Mouse (Mus musculus): ENCODE results near the gene Rasl10a. TPM values are rescaled to one million over a fixed set of nuclear protein-coding genes. Genes with fewer than 3 reads are reported as not detected.

Gene Rasl10a
- polyA plus RNA-seq, 1 experiment from 2014 or later = 0.74 TPM

DNA sequence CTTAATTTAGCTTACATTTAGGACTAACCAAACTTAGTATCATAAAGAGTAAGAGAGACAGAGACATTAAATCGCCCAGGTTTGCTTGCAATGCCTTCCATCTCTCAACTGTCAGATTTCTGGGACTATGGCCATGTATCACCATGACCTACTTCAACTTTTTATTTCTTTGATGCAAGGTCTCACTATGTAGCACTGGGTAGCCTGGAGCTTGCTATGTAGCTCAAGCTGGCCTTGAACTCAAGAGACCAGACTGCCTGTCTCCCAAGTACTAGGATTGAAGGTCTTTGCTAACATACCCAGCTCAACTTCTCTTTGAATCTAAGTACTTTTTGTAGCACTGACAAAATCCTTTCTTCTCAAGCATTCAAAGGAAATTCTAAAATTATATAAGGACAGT is 31.2 kb downstream of the Rasl10a start:
- H3K9me3 ChIP-seq (ENCODE audit: control insufficient read depth, low read length) = no peaks in the 10 kb centered on the region
- whole genome bisulfite sequencing = 97% methylated on average over 1 of the region's 1 CpGs
- no peak for ATAC-seq (ENCODE audit: insufficient read depth, low FRiP score, low TSS enrichment)
- no peaks in the 10 kb centered on the region for H3K27me3 ChIP-seq (ENCODE audit: control insufficient read depth, insufficient read depth, low read length)
- H3K4me2 ChIP-seq (ENCODE audit: low read depth) = no peak overlapping the region
- no peak overlapping the region for H3K9ac ChIP-seq (ENCODE audit: low read length)
- no peaks in the 10 kb centered on the region for H3K4me1 ChIP-seq (ENCODE audit: control insufficient read depth, insufficient read depth, low read length)
- H3K36me3 ChIP-seq (ENCODE audit: control insufficient read depth, insufficient read depth, low read length) = peaks cover 17% of the 10 kb centered on the region
- no peak for DNase-seq (ENCODE audit: low spot score)
- H3K4me3 ChIP-seq (ENCODE audit: low read depth, low read length) = no peak overlapping the region
- H3K27ac ChIP-seq (ENCODE audit: low read depth, low read length) = no peak overlapping the region

DNA sequence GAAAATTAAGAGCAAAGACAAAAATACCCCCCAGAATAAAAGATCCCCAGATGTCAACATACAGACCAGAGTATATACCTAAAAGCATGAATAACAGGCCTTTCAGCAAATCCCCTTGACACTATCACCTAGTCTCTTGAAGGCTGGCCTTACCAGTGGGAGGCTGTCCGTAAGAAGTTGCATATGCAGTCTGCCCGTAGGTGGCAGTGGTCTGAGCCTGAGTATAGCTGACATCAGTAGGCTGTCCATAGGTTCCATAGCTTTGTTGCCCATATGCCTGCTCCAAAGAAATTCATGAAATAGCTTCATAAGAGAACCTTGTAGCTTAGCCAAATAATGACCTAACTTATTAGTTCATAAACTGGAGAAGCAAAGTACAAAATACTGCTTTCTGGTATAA is 33.8 kb downstream of the Rasl10a start:
- Histone ChIP-seq H3K9me3 (ENCODE audit: control insufficient read depth, low read length) (no peaks in the 10 kb centered on the region), H3K4me2 (ENCODE audit: low read depth) (no peak overlapping the region), H3K27me3 (ENCODE audit: control insufficient read depth, insufficient read depth, low read length) (no peaks in the 10 kb centered on the region), H3K4me3 (ENCODE audit: low read depth, low read length) (no peak overlapping the region), H3K9ac (ENCODE audit: low read length) (no peak overlapping the region), H3K27ac (ENCODE audit: low read depth, low read length) (no peak overlapping the region), H3K36me3 (ENCODE audit: control insufficient read depth, insufficient read depth, low read length) (peaks cover 10% of the 10 kb centered on the region), H3K4me1 (ENCODE audit: control insufficient read depth, insufficient read depth, low read length) (peaks cover 2% of the 10 kb centered on the region; the same call in 1 of the 2 replicates)
- DNase-seq (ENCODE audit: low spot score) (no peak), ATAC-seq (ENCODE audit: insufficient read depth, low FRiP score, low TSS enrichment) (no peak)
- 75% methylated on average over 2 of the region's 2 CpGs for WGBS

DNA sequence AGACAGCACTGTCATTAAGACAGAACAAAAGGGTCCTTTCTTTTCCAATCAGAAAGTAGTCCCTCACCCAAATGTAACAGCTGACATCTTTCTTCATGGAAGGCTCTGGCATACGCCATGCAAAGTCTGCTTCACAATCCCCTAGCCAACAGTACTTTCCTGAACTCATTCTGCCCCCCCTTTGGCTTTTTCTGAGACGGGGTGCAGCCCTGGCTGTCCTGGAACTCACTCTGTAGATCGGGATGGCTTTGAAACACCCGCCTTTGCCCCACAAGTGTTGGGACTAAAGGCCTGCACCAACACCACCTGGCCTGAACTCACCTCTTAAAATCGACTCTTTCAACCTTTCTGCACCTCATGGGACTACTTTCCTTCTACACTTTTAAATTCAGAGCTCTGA is 37.9 kb downstream of the Rasl10a start:
- peaks cover 6% of the 10 kb centered on the region for H3K36me3 ChIP-seq (ENCODE audit: control insufficient read depth, insufficient read depth, low read length)
- WGBS = 86% methylated on average over 5 of the region's 5 CpGs
- H3K9ac ChIP-seq (ENCODE audit: low read length) = no peak overlapping the region
- no peak for ATAC-seq (ENCODE audit: insufficient read depth, low FRiP score, low TSS enrichment)
- H3K4me2 ChIP-seq (ENCODE audit: low read depth) = no peak overlapping the region
- no peak overlapping the region for H3K27ac ChIP-seq (ENCODE audit: low read depth, low read length)
- H3K27me3 ChIP-seq (ENCODE audit: control insufficient read depth, insufficient read depth, low read length) = no peaks in the 10 kb centered on the region
- H3K9me3 ChIP-seq (ENCODE audit: control insufficient read depth, low read length) = no peaks in the 10 kb centered on the region
- DNase-seq (ENCODE audit: low spot score) = no peak
- H3K4me3 ChIP-seq (ENCODE audit: low read depth, low read length) = no peak overlapping the region
- H3K4me1 ChIP-seq (ENCODE audit: control insufficient read depth, insufficient read depth, low read length) = peaks cover 10% of the 10 kb centered on the region

DNA sequence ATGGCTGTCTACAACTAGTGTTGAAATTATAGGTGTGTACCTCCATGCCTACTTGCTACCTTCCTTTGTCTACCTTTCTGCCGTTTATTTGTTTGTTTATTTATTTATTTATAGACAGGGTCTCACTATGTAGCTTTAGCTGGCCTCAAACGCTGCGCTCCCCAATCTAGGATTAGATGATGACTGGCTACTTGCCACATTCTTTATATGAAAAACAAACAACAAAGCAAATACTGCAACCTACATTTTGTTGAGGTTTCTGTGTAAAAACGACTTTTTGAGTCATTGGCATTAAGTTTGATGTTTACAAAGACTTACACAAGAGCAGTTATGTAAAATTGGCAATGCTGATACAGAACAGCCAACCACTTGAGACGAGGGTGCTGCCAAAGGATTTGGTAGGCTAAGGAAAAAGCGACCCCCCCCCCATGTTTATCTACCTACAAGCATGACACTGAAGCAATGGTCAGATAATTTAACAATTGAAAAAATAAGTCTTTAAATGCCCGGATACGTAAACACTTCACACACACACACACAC is 38.6 kb downstream of the Rasl10a start:
- ATAC-seq (ENCODE audit: insufficient read depth, low FRiP score, low TSS enrichment) = no peak
- no peak for DNase-seq (ENCODE audit: low spot score)
- 82% methylated on average over 8 of the region's 8 CpGs for WGBS
- peak overlapping the region; percentile 90 for H3K4me3 ChIP-seq (ENCODE audit: low read depth, low read length)
- peaks cover 10% of the 10 kb centered on the region for H3K4me1 ChIP-seq (ENCODE audit: control insufficient read depth, insufficient read depth, low read length)
- no peaks in the 10 kb centered on the region for H3K27me3 ChIP-seq (ENCODE audit: control insufficient read depth, insufficient read depth, low read length)
- H3K9me3 ChIP-seq (ENCODE audit: control insufficient read depth, low read length) = no peaks in the 10 kb centered on the region
- peak overlapping the region; percentile 89 for H3K4me2 ChIP-seq (ENCODE audit: low read depth)
- no peak overlapping the region for H3K9ac ChIP-seq (ENCODE audit: low read length)
- peaks cover 4% of the 10 kb centered on the region for H3K36me3 ChIP-seq (ENCODE audit: control insufficient read depth, insufficient read depth, low read length)
- no peak overlapping the region for H3K27ac ChIP-seq (ENCODE audit: low read depth, low read length)

DNA sequence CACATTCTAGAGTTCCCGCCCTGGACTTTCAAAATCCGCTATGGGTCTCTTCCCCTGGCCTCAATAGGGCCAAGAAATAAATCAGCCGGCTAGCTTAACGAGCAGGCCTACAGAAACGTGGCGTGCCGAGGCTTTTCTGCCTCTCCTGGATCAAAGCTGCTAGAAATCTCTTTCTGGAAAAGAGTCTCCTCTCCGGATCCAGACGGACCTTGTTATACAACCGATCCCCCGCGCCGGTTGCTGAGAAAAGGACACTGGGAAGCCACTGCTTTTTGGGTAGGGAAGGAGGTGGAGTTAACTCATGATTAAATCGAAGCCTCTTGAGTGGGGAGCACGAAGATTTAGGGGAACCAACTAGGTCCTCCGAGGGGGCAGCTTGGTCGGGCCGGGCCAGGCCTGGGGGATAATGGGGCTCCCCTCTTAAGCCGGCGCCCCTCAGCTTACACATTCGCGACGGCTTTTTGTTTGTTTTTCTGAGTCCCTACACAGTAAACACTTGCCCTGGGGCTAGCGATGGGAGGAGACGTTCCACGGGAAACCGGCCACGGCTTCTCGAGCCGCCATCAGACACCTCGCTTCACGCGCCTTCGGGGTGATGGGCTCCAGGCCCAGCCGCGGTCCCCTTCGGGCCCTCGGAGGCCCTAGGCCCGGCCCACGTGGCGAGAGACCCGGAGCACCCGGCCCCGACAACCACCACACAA is 40.3 kb downstream of the Rasl10a start:
- Histone ChIP-seq H3K27ac (ENCODE audit: low read depth, low read length) (peak overlapping the region; percentile 90), H3K4me3 (ENCODE audit: low read depth, low read length) (peak overlapping the region; percentile 90), H3K27me3 (ENCODE audit: control insufficient read depth, insufficient read depth, low read length) (no peaks in the 10 kb centered on the region), H3K4me2 (ENCODE audit: low read depth) (peak overlapping the region; percentile 89), H3K9ac (ENCODE audit: low read length) (peak overlapping the region; percentile 93), H3K9me3 (ENCODE audit: control insufficient read depth, low read length) (no peaks in the 10 kb centered on the region), H3K4me1 (ENCODE audit: control insufficient read depth, insufficient read depth, low read length) (peaks cover 10% of the 10 kb centered on the region), H3K36me3 (ENCODE audit: control insufficient read depth, insufficient read depth, low read length) (no peaks in the 10 kb centered on the region; the same call in none of the 2 replicates)
- DNase-seq (ENCODE audit: low spot score) (peak; percentile 50), ATAC-seq (ENCODE audit: insufficient read depth, low FRiP score, low TSS enrichment) (peak; percentile 15; the same call in 1 of the 2 replicates)
- under 1% methylated on average over 44 of the region's 44 CpGs for WGBS

DNA sequence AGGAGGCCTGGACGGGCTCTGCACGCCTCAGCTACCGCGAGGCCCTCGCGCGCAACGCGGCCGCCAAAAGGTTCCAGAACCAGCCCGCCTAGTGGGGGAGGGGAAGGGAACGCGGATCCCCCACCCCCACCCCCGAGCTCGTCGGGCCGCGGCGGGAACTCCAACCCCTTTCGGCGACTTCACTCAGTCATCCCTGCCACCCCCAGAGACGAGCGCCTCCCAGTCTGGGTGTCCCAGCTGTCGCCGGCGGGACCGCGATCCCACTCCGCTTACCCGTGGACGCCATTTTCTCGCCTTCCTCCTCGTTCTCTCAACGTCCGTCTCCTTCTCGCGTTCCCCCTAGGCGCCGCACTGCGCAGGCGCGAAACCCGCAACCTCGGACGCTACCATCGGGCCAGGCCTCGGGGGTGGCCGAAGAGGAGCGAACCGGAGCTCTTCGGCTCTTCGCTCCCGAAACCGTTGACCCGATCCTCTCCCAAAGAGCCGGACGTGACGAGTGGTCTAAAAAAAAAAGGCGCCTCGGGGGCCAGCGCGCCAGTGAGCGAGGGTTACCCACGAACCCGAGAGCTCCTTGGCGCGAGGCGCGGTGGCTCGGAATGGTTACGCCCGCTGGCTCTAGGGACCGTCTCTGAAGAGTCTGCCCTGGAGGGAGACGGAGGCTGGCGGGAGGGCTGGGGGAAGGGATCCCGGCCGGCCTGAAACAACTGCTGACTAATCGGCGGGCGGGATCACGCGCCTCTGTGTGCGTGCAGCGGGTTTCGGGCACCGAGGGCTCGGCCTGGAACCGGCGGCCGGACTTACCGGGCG is 41.0 kb downstream of the Rasl10a start, which contains the start of the genes Rhbdd3 and Ewsr1:
TSS of gene Rhbdd3 (plus strand) at position 191 of the 807 bp plus-strand sequence.
TSS of gene Ewsr1 (minus strand) at position 531 of the 807 bp plus-strand sequence.
- Histone ChIP-seq H3K9ac (ENCODE audit: low read length) (peak within 1 kb of the TSS; percentile 93), H3K4me1 (ENCODE audit: control insufficient read depth, insufficient read depth, low read length) (peaks cover 10% of the 10 kb centered on the region), H3K27me3 (ENCODE audit: control insufficient read depth, insufficient read depth, low read length) (no peaks in the 10 kb centered on the region), H3K4me2 (ENCODE audit: low read depth) (peak within 1 kb of the TSS; percentile 89), H3K4me3 (ENCODE audit: low read depth, low read length) (peak within 1 kb of the TSS; percentile 90), H3K9me3 (ENCODE audit: control insufficient read depth, low read length) (no peaks in the 10 kb centered on the region), H3K27ac (ENCODE audit: low read depth, low read length) (peak within 1 kb of the TSS; percentile 90), H3K36me3 (ENCODE audit: control insufficient read depth, insufficient read depth, low read length) (no peaks in the 10 kb centered on the region; the same call in none of the 2 replicates)
- DNase-seq (ENCODE audit: low spot score) = peak; percentile 98
- ATAC-seq (ENCODE audit: insufficient read depth, low FRiP score, low TSS enrichment) = peak; percentile 87
- under 1% methylated on average over 90 of the region's 92 CpGs for WGBS

DNA sequence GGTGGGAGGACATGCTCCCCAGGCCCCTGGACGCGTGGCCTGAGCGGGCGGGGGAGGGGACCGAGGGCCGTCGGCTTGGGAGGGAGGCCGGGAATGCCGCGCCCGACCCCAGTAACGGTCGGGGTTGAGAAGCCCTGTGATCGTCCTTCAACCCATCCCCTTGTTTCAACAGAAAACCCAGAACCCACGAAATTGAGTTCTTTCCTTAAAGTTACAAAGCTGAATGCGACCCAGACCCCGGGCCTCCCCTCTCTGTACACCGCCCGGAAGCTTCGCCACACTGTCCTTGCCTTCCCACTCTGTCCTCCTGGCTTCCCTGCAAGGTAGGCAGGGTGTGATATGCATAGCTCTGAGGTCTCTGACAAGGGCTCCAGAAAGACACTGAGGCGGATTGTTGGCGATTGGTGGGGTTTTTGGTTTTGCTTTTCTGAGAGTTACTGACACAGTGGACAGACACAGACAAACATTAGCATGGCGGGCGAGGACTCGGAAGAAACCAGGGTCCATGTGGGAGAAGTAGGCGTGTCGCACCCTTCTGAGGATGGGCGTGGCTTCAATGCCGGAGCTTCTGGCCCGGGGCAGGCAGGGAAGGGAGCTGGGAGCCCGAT is 41.8 kb downstream of the Rasl10a start:
- no peaks in the 10 kb centered on the region for H3K9me3 ChIP-seq (ENCODE audit: control insufficient read depth, low read length)
- H3K36me3 ChIP-seq (ENCODE audit: control insufficient read depth, insufficient read depth, low read length) = no peaks in the 10 kb centered on the region; the same call in 1 of the 2 replicates
- H3K4me2 ChIP-seq (ENCODE audit: low read depth) = peak overlapping the region; percentile 74
- peaks cover 10% of the 10 kb centered on the region for H3K4me1 ChIP-seq (ENCODE audit: control insufficient read depth, insufficient read depth, low read length)
- ATAC-seq (ENCODE audit: insufficient read depth, low FRiP score, low TSS enrichment) (peak; percentile 66), DNase-seq (ENCODE audit: low spot score) (peak; percentile 89)
- peak overlapping the region; percentile 90 for H3K27ac ChIP-seq (ENCODE audit: low read depth, low read length)
- H3K4me3 ChIP-seq (ENCODE audit: low read depth, low read length) = peak overlapping the region; percentile 90
- H3K27me3 ChIP-seq (ENCODE audit: control insufficient read depth, insufficient read depth, low read length) = no peaks in the 10 kb centered on the region
- peak overlapping the region; percentile 93 for H3K9ac ChIP-seq (ENCODE audit: low read length)
- WGBS = under 1% methylated on average over 21 of the region's 31 CpGs

DNA sequence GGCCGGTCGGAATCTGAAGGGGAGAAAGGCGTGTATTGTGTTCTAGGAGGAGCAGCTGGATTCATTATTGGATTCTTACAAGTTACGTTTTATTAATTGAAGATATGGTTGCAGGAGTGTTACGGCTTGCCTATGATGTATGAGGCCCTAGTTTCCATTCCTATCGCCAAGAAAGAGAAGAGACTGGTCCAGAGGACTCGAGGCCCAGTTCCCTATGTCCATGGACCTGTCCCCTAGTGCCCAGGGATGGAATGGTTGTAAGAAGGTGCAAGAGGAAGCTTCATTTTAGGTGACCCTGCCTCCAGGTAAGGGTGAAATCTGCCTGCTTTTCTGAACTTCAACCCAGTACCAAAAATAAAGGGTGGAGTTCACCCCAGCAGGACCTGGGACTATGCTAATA is 42.4 kb downstream of the Rasl10a start:
- peaks cover 10% of the 10 kb centered on the region for H3K4me1 ChIP-seq (ENCODE audit: control insufficient read depth, insufficient read depth, low read length)
- peak overlapping the region; percentile 90; the same call in 1 of the 2 replicates for H3K27ac ChIP-seq (ENCODE audit: low read depth, low read length)
- peak overlapping the region; percentile 74 for H3K4me2 ChIP-seq (ENCODE audit: low read depth)
- H3K9ac ChIP-seq (ENCODE audit: low read length) = peak overlapping the region; percentile 93
- no peaks in the 10 kb centered on the region for H3K9me3 ChIP-seq (ENCODE audit: control insufficient read depth, low read length)
- H3K27me3 ChIP-seq (ENCODE audit: control insufficient read depth, insufficient read depth, low read length) = no peaks in the 10 kb centered on the region
- H3K4me3 ChIP-seq (ENCODE audit: low read depth, low read length) = peak overlapping the region; percentile 90
- WGBS = 2% methylated on average over 7 of the region's 7 CpGs
- DNase-seq (ENCODE audit: low spot score) (no peak), ATAC-seq (ENCODE audit: insufficient read depth, low FRiP score, low TSS enrichment) (no peak)
- H3K36me3 ChIP-seq (ENCODE audit: control insufficient read depth, insufficient read depth, low read length) = no peaks in the 10 kb centered on the region; the same call in 1 of the 2 replicates
